Mouse (Mus musculus) heart, postnatal 0 days (tissue): ENCODE measurements around the gene Scaf8. TPM values are rescaled to one million over a fixed set of nuclear protein-coding genes. Genes with fewer than 3 reads are reported as not detected.
"Not testable (repeated sequence)": the region's sequence is repeated elsewhere in the genome, so short reads cannot be mapped to it uniquely, and the experiment has no call there.

Source experiments
- ATAC-seq: fragments of 200-750 bp; cut with Nextera tagmentation; 2 replicates; pipeline ENCODE4 v1.8.0; 2017; ENCODE audit warnings: low read depth, moderate number of reproducible peaks, moderate library complexity; ENCODE audit not compliant: insufficient read depth
- DNase-seq: peaks from one replicate; pipeline ENCODE4 v3.0.0-alpha.2; 2016; ENCODE audit warnings: low spot score
- H3K27ac ChIP-seq: fragments of 300-500 bp; sonication (generic); 2 replicates; pipeline ENCODE4 v1.5.1; 2014; ENCODE audit warnings: low read depth, mild to moderate bottlenecking
- H3K27me3 ChIP-seq: fragments of 300-500 bp; sonication (generic); 2 replicates; pipeline ENCODE4 v1.6.1; 2014; ENCODE audit warnings: low read length, mixed read lengths; ENCODE audit not compliant: control insufficient read depth, insufficient read depth
- H3K36me3 ChIP-seq: fragments of 300-500 bp; sonication (generic); replicated peaks from 2 replicates; pipeline ENCODE4 v1.6.1; 2014; ENCODE audit warnings: low read length, mixed read lengths; ENCODE audit not compliant: control insufficient read depth, insufficient read depth
- H3K4me1 ChIP-seq: fragments of 300-500 bp; sonication (generic); 2 replicates; pipeline ENCODE4 v1.6.1; 2014; ENCODE audit warnings: antibody characterized with exemption; ENCODE audit not compliant: control insufficient read depth, insufficient read depth
- H3K4me2 ChIP-seq: fragments of 300-500 bp; sonication (generic); 2 replicates; pipeline ENCODE4 v1.6.1; 2014; ENCODE audit warnings: low read depth, mild to moderate bottlenecking, low read length, moderate library complexity
- H3K4me3 ChIP-seq: fragments of 300-500 bp; sonication (generic); 2 replicates; pipeline ENCODE4 v1.5.1; 2014; ENCODE audit warnings: low read depth, low read length
- H3K9ac ChIP-seq: fragments of 300-500 bp; sonication (generic); replicated peaks from 2 replicates; pipeline ENCODE4 v1.6.1; 2014; ENCODE audit warnings: low read depth, low read length, mixed read lengths
- H3K9me3 ChIP-seq: fragments of 300-500 bp; sonication (generic); replicated peaks from 2 replicates; pipeline ENCODE4 v1.6.1; 2016; ENCODE audit warnings: low read length; ENCODE audit not compliant: control insufficient read depth
- CTCF ChIP-seq: IDR thresholded peaks from 2 replicates; pipeline ENCODE4 v1.5.1; 2016; ENCODE audit warnings: antibody characterized with exemption, control low read depth, low read depth
- EP300 ChIP-seq: IDR thresholded peaks from 2 replicates; pipeline ENCODE4 v1.6.1; 2016; ENCODE audit warnings: antibody characterized with exemption, low read depth
- WGBS: fragments of 180-500 bp; shearing (Covaris S2); extraction: QIAGEN DNeasy Blood & Tissue Kit; methylation state at CpG from one replicate; pipeline ENCODE4 v1.1.7; 2014; 5-methylcytosine and 5-hydroxymethylcytosine counted together
- polyA plus RNA-seq: library from polyadenylated mRNA; unstranded; fragments of >200 nt; fragmentation: Nextera tagmentation; extraction: Ambion mirVana; gene quantifications from 2 replicates; pipeline ENCODE4 v1.2.1, GENCODE M21; 2015
- total RNA-seq: library from RNA; depleted of rRNA; stranded (reverse); fragments of >200 nt; gene quantifications from 2 replicates; pipeline ENCODE4 v1.2.3, GENCODE M21; 2014; ENCODE audit warnings: low replicate concordance

Gene Scaf8
- total and polyA plus RNA-seq, 2 experiments from 2014 or later, result 8.4 to 25.5 TPM

GRCm38 (mm10) chr17:3135346-3135745 is 20.6 kb downstream of the Scaf8 start:
- Histone ChIP-seq H3K27ac (no peak overlapping the region), H3K4me2 (no peak overlapping the region), H3K9ac (no peak overlapping the region), H3K9me3 (no peaks in the 10 kb centered on the region), H3K4me1 (peaks cover 35% of the 10 kb centered on the region), H3K27me3 (no peaks in the 10 kb centered on the region), H3K4me3 (no peak overlapping the region), H3K36me3 (peaks cover 17% of the 10 kb centered on the region)
- no peak for DNase-seq
- no peak for ATAC-seq
- no peak for TF ChIP-seq EP300
- TF ChIP-seq CTCF, result no peak

- no peak overlapping the region for H3K9ac ChIP-seq
- no peaks in the 10 kb centered on the region for H3K9me3 ChIP-seq
- H3K4me2 ChIP-seq, result no peak overlapping the region
- 69% methylated on average over 7 of the region's 7 CpGs for WGBS
- TF ChIP-seq CTCF (no peak), EP300 (no peak)
- H3K4me3 ChIP-seq, result no peak overlapping the region
- peaks cover 14% of the 10 kb centered on the region for H3K36me3 ChIP-seq
- no peak overlapping the region for H3K27ac ChIP-seq
- H3K4me1 ChIP-seq, result peaks cover 41% of the 10 kb centered on the region
- ATAC-seq, result no peak
- H3K27me3 ChIP-seq, result no peaks in the 10 kb centered on the region
- DNase-seq, result no peak
These were observed 21.4 kb downstream of the Scaf8 start for GRCm38 (mm10) chr17:3136127-3136526.

GRCm38 (mm10) chr17:3138387-3138786 is 23.6 kb downstream of the Scaf8 start:
- peak; percentile 75 for ATAC-seq
- Histone ChIP-seq H3K4me2 (peak overlapping the region; percentile 24; the same call in 1 of the 2 replicates), H3K27me3 (no peaks in the 10 kb centered on the region)

GRCm38 (mm10) chr17:3140100-3140499 is 25.3 kb downstream of the Scaf8 start:
- Histone ChIP-seq H3K4me3 (no peak overlapping the region), H3K36me3 (0 out of 2 replicates have a peak, but pooled peaks cover 9% of the 10 kb centered on the region), H3K9ac (no peak overlapping the region), H3K27ac (no peak overlapping the region), H3K27me3 (no peaks in the 10 kb centered on the region), H3K9me3 (no peaks in the 10 kb centered on the region), H3K4me1 (peaks cover 44% of the 10 kb centered on the region), H3K4me2 (no peak overlapping the region)
- TF ChIP-seq CTCF (no peak), EP300 (no peak)
- WGBS, result 18% methylated on average over 1 of the region's 1 CpGs
- DNase-seq (no peak), ATAC-seq (no peak)

More at GRCm38 (mm10) chr17:3138387-3138786, 23.6 kb downstream of the Scaf8 start:
- Histone ChIP-seq H3K36me3 (0 out of 2 replicates have a peak, but pooled peaks cover 9% of the 10 kb centered on the region), H3K27ac (peak overlapping the region; percentile 50), H3K9me3 (no peaks in the 10 kb centered on the region), H3K4me1 (peaks cover 46% of the 10 kb centered on the region), H3K9ac (no peak overlapping the region), H3K4me3 (no peak overlapping the region)
- 6% methylated on average over 3 of the region's 3 CpGs for WGBS
- peak; percentile 51 for DNase-seq
- TF ChIP-seq EP300 (no peak), CTCF (no peak)

- DNase-seq (no peak), ATAC-seq (no peak)
- WGBS, result 93% methylated on average over 1 of the region's 1 CpGs
- H3K4me2 ChIP-seq, result no peak overlapping the region
- H3K9me3 ChIP-seq, result no peaks in the 10 kb centered on the region
- no peak overlapping the region for H3K4me3 ChIP-seq
- no peak overlapping the region for H3K9ac ChIP-seq
- H3K27me3 ChIP-seq, result no peaks in the 10 kb centered on the region
- no peak for TF ChIP-seq EP300
- no peak for TF ChIP-seq CTCF
- H3K4me1 ChIP-seq, result no peaks in the 10 kb centered on the region
- H3K27ac ChIP-seq, result no peak overlapping the region
- peaks cover 18% of the 10 kb centered on the region for H3K36me3 ChIP-seq
These were observed 34.1 kb downstream of the Scaf8 start for GRCm38 (mm10) chr17:3148853-3149252.

- H3K9ac ChIP-seq, result no peak overlapping the region
- TF ChIP-seq CTCF (no peak), EP300 (no peak)
- no peak overlapping the region for H3K27ac ChIP-seq
- no peak overlapping the region for H3K4me3 ChIP-seq
- no peaks in the 10 kb centered on the region for H3K4me1 ChIP-seq
- peaks cover 23% of the 10 kb centered on the region for H3K36me3 ChIP-seq
- ATAC-seq, result no peak
- H3K9me3 ChIP-seq, result no peaks in the 10 kb centered on the region
- WGBS, result 9% methylated on average over 1 of the region's 1 CpGs
- H3K4me2 ChIP-seq, result no peak overlapping the region
- no peak for DNase-seq
- H3K27me3 ChIP-seq, result no peaks in the 10 kb centered on the region
These were observed 34.8 kb downstream of the Scaf8 start for GRCm38 (mm10) chr17:3149541-3149940.

- not testable (repeated sequence) for H3K4me1 ChIP-seq, H3K4me2 ChIP-seq, ATAC-seq, DNase-seq, H3K9me3 ChIP-seq, H3K4me3 ChIP-seq, H3K27me3 ChIP-seq, H3K27ac ChIP-seq, H3K9ac ChIP-seq
- peaks cover 19% of the 10 kb centered on the region for H3K36me3 ChIP-seq
- WGBS, result 73% methylated on average over 1 of the region's 1 CpGs
These were observed 35.9 kb downstream of the Scaf8 start for GRCm38 (mm10) chr17:3150701-3151100.
